Mouse (Mus musculus) CH12.LX (cell line): ENCODE measurements at regions not wholly inside any gene's neighbourhood (a gene's known extent, or its start where the extent isn't known, plus 50 kb on each side); places are given as distances from the start of the nearest gene placed in this dataset.
A peak's percentile ranks its signal among the peaks of the same experiment; 100 is the strongest.

ENCODE experiments used
- CTCF ChIP-seq, 2 experiments: IDR thresholded peaks in 1 of 2; conservative IDR thresholded peaks in 1 of 2; 2 replicates each; pipeline ENCODE4 v1.5.1; 2011 to 2012; ENCODE audit warnings: low read depth in 2 of 2, low read length in 2 of 2, improper control_type of control experiment in 1 of 2, inconsistent platforms in 1 of 2, mild to moderate bottlenecking in 1 of 2, moderate library complexity in 1 of 2
- ELF1 ChIP-seq: IDR thresholded peaks from 2 replicates; pipeline ENCODE4 v1.6.1; 2014; ENCODE audit warnings: low read depth, mild to moderate bottlenecking, inconsistent platforms, low read length, improper control_type of control experiment
- EP300 ChIP-seq: IDR thresholded peaks from 2 replicates; pipeline ENCODE4 v1.6.1; 2011; ENCODE audit warnings: low read length, improper control_type of control experiment
- GABPA ChIP-seq: IDR thresholded peaks from 2 replicates; pipeline ENCODE4 v1.6.1; 2012; ENCODE audit warnings: low read depth, low read length, improper control_type of control experiment, inconsistent platforms; ENCODE audit not compliant: insufficient replicate concordance
- NRF1 ChIP-seq: IDR thresholded peaks from 2 replicates; pipeline ENCODE4 v1.6.1; 2014; ENCODE audit warnings: low read depth, mild to moderate bottlenecking, inconsistent platforms, low read length, improper control_type of control experiment, moderate library complexity
- POLR2A ChIP-seq: IDR thresholded peaks from 2 replicates; pipeline ENCODE4 v1.6.1; 2011; ENCODE audit warnings: low read depth, mild to moderate bottlenecking, improper control_type of control experiment, low read length
- ZC3H11A ChIP-seq: IDR thresholded peaks from 2 replicates; pipeline ENCODE4 v1.6.1; 2012; ENCODE audit warnings: low read depth, mild to moderate bottlenecking, inconsistent platforms, low read length, improper control_type of control experiment

DNA sequence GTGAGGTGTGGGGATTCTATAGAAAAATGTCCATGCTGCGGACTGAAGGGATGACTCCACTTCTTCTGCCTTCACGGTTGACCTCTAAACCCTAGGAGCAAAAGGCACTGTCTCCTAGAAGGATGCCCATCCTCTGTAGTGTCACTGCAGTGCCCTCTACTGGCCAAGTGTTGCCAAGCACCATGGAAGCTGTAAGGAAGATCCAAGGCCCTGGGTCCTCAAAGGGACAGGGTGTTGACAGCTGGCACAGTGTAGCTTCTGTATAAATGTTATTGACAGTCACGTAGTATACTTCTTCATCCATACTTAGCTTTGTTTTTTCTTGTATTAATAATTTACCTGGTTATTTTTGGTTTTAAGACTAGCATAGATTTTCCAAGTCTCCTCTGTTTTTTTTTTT is 299.1 kb downstream of the Zfp706 start:
- TF ChIP-seq CTCF (conservative IDR thresholded peaks at IDR 0.05 in 1 of 2, IDR thresholded peaks at IDR 0.05 in 1 of 2; ENCODE audit: low read depth in 2 of 2, low read length in 2 of 2) (peak; percentile 92 to 97), POLR2A (no peak), EP300 (no peak), ELF1 (no peak), NRF1 (no peak), GABPA (no peak), ZC3H11A (no peak)
